In the genomic region with DNA sequence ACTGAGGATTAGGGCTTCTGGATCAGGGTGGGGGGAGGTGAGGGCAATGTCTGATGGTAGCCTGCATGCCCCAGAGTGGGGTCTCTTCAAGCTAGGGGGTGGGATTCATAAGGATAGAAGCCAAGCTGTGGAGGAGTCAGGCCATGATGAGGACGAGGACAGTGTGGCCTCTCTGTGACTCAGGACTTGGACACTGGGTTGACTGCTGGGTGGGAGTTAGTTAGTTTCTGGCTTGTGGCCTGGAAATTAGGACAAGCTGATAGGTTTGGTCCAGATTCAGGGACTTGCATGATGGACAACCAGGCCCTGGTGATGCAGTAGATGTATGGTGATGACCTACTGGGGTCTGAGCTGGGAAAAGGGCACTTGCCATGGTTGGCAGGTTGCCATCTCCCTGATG, we compare ENCODE assay signal across 20 mouse cellular contexts.
DNase-seq lines count a peak whose midpoint lies in the region; ATAC-seq lines count a peak whose summit lies in the region.
"Had no signal": no experiment of that assay in that cellular context is flagged by ENCODE, and none has a peak within 500 bp of the region (broad histone marks: within the 10 kb centered on the region; RNA-seq: fewer than 3 reads in every experiment).

No protein-coding gene starts in this region.

- H3K27me3 ChIP-seq in midbrain, embryonic 10.5 days (ENCODE audit: low read depth, poor library complexity, severe bottlenecking), result no peaks in the 10 kb centered on the region
- no peaks in the 10 kb centered on the region for H3K27me3 ChIP-seq in midbrain, embryonic 16.5 days (ENCODE audit: control insufficient read depth, insufficient read depth, low read depth, low read length)
- H3K27me3 ChIP-seq in heart, embryonic 12.5 days (replicated peaks), result no peaks in the 10 kb centered on the region
- H3K27me3 ChIP-seq: embryonic facial prominence, embryonic 13.5 days; forebrain, embryonic 12.5 days; hindbrain, embryonic 15.5 days; midbrain, embryonic 13.5 days had no signal

- no peaks in the 10 kb centered on the region for H3K9me3 ChIP-seq in midbrain, embryonic 10.5 days (replicated peaks)
- H3K9me3 ChIP-seq in midbrain, embryonic 16.5 days (replicated peaks; ENCODE audit: control insufficient read depth, low read length, poor library complexity, severe bottlenecking), result no peaks in the 10 kb centered on the region
- H3K9me3 ChIP-seq in heart, embryonic 12.5 days (replicated peaks), result no peaks in the 10 kb centered on the region
- H3K9me3 ChIP-seq: embryonic facial prominence, embryonic 13.5 days; forebrain, embryonic 12.5 days; hindbrain, embryonic 15.5 days; midbrain, embryonic 13.5 days had no signal

- ATAC-seq in midbrain, embryonic 16.5 days, result no peak
- no peak for ATAC-seq in heart, embryonic 12.5 days (ENCODE audit: insufficient number of reproducible peaks, low FRiP score)
- ATAC-seq: intestine, postnatal 0 days; liver, postnatal 0 days; midbrain, embryonic 13.5 days had no signal

- no peak overlapping the region for H3K9ac ChIP-seq in midbrain, embryonic 16.5 days (ENCODE audit: low read depth, low read length)
- H3K9ac ChIP-seq in heart, embryonic 12.5 days, result no peak overlapping the region
- H3K9ac ChIP-seq: embryonic facial prominence, embryonic 13.5 days; forebrain, embryonic 12.5 days; hindbrain, embryonic 15.5 days; liver, postnatal 0 days; midbrain, embryonic 13.5 days had no signal

- no peak for DNase-seq in midbrain, embryonic 10.5 days (ENCODE audit: low spot score)
- DNase-seq in heart, postnatal 10 days, result peak; percentile 58 to 68
- no peak for DNase-seq in ovary, postnatal 36 days (ENCODE audit: low spot score)
- no peak for DNase-seq in kidney, postnatal 4 days
- no peak for DNase-seq in thymus, postnatal 36 days
- DNase-seq: adrenal gland, postnatal 36 days; cerebellum, adult 11 months; embryo, embryonic 11 days; kidney, postnatal 25 days; layer of hippocampus, postnatal 36 days; liver, postnatal 0 days; right cerebral cortex, postnatal 14 days had no signal

- H3K27ac ChIP-seq in midbrain, embryonic 10.5 days (replicated peaks), result 0 out of 2 replicates have a peak overlapping the region, but pooled peaks have one; percentile 28
- H3K27ac ChIP-seq in midbrain, embryonic 16.5 days (ENCODE audit: low read length), result no peak overlapping the region
- H3K27ac ChIP-seq in heart, embryonic 12.5 days (ENCODE audit: poor library complexity, severe bottlenecking), result peak overlapping the region; percentile 91
- H3K27ac ChIP-seq: embryonic facial prominence, embryonic 13.5 days; forebrain, embryonic 12.5 days; hindbrain, embryonic 15.5 days; midbrain, embryonic 13.5 days had no signal

- H3K4me2 ChIP-seq in midbrain, embryonic 16.5 days (ENCODE audit: low read length), result no peak overlapping the region
- H3K4me2 ChIP-seq in heart, embryonic 12.5 days, result peak overlapping the region; percentile 45
- H3K4me2 ChIP-seq: embryonic facial prominence, embryonic 13.5 days; forebrain, embryonic 12.5 days; hindbrain, embryonic 15.5 days; midbrain, embryonic 13.5 days had no signal

- WGBS in midbrain, embryonic 10.5 days, result 81% methylated on average over 1 of the region's 1 CpGs
- 70% methylated on average over 1 of the region's 1 CpGs for WGBS in midbrain, embryonic 16.5 days
- WGBS in heart, embryonic 12.5 days, result 52% methylated on average over 1 of the region's 1 CpGs

- H3K36me3 ChIP-seq in midbrain, embryonic 10.5 days, result no peaks in the 10 kb centered on the region
- no peaks in the 10 kb centered on the region for H3K36me3 ChIP-seq in midbrain, embryonic 16.5 days (ENCODE audit: control insufficient read depth, insufficient read depth, low read length)
- H3K36me3 ChIP-seq in heart, embryonic 12.5 days, result no peaks in the 10 kb centered on the region
- H3K36me3 ChIP-seq: embryonic facial prominence, embryonic 13.5 days; forebrain, embryonic 12.5 days; hindbrain, embryonic 15.5 days; midbrain, embryonic 13.5 days had no signal

- H3K4me3 ChIP-seq in midbrain, embryonic 10.5 days, result no peak overlapping the region
- H3K4me3 ChIP-seq in midbrain, embryonic 16.5 days (ENCODE audit: low read depth, low read length), result no peak overlapping the region
- H3K4me3 ChIP-seq in heart, embryonic 12.5 days, result no peak overlapping the region
- H3K4me3 ChIP-seq: embryonic facial prominence, embryonic 13.5 days; erythroblast, embryonic 14.5 days; forebrain, embryonic 12.5 days; hindbrain, embryonic 15.5 days; midbrain, embryonic 13.5 days had no signal

- intact Hi-C loops in heart, postnatal 10 days (cut with DNase I), result loop anchor here (2.0 kb wide), 1 partner anchor 75 kb away; the partner anchor contains the start of gene Mn1

- H3K4me1 ChIP-seq in midbrain, embryonic 10.5 days, result peaks cover 10% of the 10 kb centered on the region; the same call in 1 of the 2 replicates
- 0 out of 2 replicates have a peak, but pooled peaks cover 4% of the 10 kb centered on the region for H3K4me1 ChIP-seq in midbrain, embryonic 16.5 days (ENCODE audit: control insufficient read depth, insufficient read depth, low read length)
- H3K4me1 ChIP-seq in heart, embryonic 12.5 days (replicated peaks), result peaks cover 33% of the 10 kb centered on the region

Comparison
In these comparisons a context has a peak if more than half of its experiments do, and no peak if none do; other contexts are left out.
1. DNase-seq: peak in heart, postnatal 10 days (2 of 2); none in midbrain, embryonic 10.5 days (single experiment), ovary, postnatal 36 days (single experiment), kidney, postnatal 4 days (0 of 2) and thymus, postnatal 36 days (0 of 2).